Mouse (Mus musculus) cerebellum, adult 2 months (tissue): ENCODE data around the gene Glra3.

Experiments
- CTCF ChIP-seq: fragments of 200-500 bp; IDR thresholded peaks from 2 replicates; pipeline ENCODE4 v1.5.1; 2011; ENCODE audit warnings: low read depth, mild to moderate bottlenecking, control low read depth, low read length, moderate library complexity, borderline replicate concordance; ENCODE audit not compliant: insufficient read depth
- POLR2A ChIP-seq: fragments of 200-500 bp; IDR thresholded peaks from 2 replicates; pipeline ENCODE4 v1.6.1; 2011; ENCODE audit warnings: low read length, control low read depth, borderline replicate concordance; ENCODE audit not compliant: insufficient read depth

- TF ChIP-seq POLR2A (no peak), CTCF (no peak)
These were observed 243 bp downstream of the Glra3 start for GRCm38 (mm10) chr8:55940526-55940880.
